Mouse (Mus musculus): Measurements from ENCODE around the gene Gm6408.
"Not testable (repeated sequence)": the region's sequence is repeated elsewhere in the genome, so short reads cannot be mapped to it uniquely, and the experiment has no call there.

- peak; percentile 49 for TF ChIP-seq CTCF (IDR thresholded peaks at IDR 0.05)
- not testable (repeated sequence) for TF ChIP-seq EP300 (IDR thresholded peaks at IDR 0.05)
Observed at GRCm38 (mm10) chr5:146488959-146489358, 7.2 kb downstream of the Gm6408 start.

Measured in lung, postnatal 0 days (tissue).